Mouse (Mus musculus) right cerebral cortex, adult 2 months (tissue): Measurements from ENCODE around the gene Itga3.

Source experiments
- DNase-seq, 2 experiments: peaks; one replicate each; pipeline ENCODE4 v3.0.0; 2021 to 2022; ENCODE audit warnings: low spot score in 2 of 2

The Itga3 gene

DNA sequence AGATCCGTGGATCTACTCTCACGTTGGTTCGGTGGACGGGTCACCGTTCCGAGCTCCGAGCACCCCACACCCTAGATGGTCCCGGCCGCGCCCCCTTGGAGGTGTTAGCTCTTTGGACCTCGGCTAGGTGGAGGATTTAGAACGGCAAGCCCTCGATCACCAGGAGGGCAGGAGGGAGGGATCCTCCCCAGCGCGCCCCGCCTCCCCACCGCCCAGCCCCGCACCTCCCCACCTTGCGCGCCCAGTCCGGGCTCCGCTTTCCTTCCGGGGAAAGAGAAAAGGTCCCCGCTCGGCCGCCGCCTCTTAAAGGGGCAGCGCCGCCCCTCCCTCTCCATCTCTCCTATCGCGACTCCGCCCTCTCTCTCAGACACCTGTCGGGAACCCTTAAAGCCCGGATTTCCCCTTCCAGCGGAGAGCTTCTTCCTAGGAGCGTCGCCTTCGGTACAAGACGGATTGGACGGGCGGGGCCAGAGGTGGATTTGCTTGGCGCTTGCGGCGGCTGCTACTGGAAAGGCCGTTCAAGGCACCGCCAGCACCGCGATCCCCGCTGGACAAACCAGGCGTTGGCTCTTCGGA is at the start of gene Itga3:
Itga3 (minus strand) TSS at position 266 of the 576 bp plus-strand sequence.
- DNase-seq: peak; percentile 54 to 55

DNA sequence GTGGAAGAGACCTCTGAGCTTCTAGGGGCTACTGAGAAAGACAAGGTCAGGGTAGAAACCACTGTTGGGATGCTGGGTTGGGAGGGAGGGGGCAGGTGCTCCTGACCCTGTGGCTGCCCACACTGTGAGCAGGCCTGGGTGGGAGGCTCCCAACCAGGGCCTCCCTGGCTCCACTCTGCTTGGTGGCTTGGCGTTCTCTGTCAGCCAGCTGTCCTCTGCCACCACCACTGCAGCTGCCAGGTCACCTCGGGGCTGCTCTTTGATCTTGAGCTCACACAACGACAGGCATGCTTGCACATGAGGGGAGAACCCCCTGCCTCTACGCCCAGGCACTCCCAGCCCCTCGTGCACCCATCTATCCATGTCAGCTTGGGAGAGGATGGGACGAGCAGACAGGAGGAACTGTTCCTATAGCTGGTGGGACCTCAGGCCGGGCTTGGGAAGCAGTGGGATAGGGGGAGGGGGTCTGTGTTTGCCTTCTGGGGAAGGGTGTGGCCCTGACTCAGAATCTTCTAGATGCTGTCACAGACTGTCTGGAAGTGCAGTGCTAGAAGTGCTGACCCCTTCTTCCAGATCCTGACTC is 48.9 kb upstream of the Itga3 start:
- DNase-seq: no peak

DNA sequence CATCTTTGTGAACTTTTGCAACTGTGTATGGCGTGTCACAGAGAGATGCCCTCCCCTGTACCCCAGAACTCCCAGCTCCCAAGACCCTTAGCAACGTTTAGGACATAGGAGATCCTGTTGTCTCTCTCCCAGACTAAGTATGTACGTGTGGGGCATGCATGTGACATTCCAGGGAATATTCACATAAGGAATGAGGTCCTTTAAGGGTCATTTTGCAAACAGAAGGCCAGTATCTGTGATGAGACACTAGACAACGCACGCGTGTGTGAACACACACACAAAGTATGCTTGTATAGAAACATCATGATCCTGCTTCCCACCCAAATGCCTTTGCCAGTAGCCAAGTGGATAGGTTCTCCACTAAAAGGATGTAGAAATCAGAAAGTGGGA is 45.5 kb upstream of the Itga3 start:
- no peak for DNase-seq

DNA sequence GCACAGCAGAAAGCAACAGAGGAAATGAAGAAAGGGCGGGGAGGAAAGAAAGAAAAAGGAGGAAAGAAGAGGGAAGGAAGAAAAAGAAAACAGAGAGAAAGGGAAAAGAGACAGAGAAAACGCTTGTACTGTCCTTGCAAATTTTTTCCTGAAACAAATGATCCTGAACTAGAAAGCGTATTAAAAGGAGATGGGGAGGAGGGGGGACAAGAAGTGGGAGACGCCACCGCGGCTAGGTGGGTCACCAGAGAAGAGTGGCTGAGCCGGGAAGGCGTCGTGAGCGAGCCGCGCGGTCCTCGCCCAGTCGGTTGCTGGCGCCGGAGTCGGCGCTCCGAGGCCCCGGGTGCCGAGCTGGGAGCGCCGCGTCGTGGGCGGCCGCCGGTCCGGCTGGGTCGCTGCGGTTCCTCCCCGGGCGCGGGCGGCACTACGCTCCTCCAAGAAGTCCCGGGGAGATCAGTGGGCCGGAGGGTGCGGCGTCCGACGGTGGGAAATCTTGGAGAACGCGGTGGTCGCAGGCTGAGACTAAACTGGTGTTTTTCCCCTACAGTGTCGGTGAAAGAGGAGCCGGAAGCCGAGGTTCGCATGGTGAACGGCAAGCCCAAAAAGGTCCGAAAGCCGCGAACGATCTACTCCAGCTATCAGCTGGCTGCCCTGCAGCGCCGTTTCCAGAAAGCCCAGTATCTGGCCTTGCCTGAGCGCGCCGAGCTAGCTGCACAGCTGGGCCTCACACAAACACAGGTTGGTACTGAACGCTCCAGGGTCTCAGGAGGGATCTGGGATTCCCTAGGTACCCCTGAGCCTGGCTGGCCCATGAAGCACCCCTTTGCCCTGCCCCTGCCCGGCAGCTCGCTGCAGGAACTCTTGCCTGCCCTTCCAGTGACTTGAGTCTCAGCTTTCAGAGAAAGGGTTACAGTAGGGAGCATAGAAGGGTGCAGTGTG is 44.8 kb upstream of the Itga3 start:
- no peak for DNase-seq

DNA sequence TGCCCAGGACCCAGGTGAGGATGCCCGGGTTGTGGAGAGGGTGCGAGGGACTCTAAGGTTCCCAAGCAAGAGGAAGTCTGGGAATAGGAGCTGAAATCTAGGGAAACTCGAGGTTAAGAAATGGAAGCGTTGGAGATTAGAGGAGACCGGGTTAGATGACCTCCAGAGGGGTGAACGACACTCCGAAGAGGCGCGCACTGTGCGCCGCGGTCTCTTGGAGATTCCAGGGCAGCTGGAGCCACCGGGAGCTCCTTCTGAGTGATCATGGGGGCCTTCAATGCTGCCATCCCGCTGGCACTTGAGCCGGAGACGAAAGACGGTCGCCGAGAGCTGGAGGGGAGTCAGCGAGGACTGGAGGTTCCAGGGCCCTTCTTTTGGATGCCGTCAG is 44.0 kb upstream of the Itga3 start:
- DNase-seq: no peak

DNA sequence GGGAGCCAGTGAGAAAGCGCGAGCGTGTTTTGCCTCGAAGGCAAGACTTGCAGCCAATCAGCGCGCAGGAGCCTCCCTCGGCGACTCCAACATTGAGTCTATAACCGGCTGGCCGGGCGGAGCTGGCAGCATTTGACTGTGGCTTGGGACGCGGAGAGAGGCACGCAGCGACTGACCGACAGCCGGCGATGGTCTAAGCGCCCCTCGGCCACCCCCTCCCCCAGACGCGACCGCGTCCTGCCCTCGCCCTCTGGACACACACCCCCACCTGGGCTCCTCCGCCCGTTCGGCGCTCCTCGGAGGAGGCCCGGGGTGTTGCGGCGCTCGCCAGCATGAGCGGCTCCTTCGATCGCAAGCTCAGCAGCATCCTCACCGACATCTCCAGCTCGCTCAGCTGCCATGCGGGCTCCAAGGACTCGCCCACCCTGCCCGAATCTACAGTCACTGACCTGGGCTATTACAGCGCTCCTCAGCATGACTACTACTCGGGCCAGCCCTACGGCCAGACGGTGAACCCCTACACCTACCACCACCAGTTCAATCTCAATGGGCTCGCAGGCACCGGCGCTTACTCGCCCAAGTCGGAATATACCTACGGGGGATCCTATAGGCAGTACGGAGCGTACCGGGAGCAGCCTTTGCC is 43.5 kb upstream of the Itga3 start, which contains the start of gene Dlx3:
Dlx3 (plus strand) TSS at position 130 of the 643 bp plus-strand sequence.
- no peak for DNase-seq

DNA sequence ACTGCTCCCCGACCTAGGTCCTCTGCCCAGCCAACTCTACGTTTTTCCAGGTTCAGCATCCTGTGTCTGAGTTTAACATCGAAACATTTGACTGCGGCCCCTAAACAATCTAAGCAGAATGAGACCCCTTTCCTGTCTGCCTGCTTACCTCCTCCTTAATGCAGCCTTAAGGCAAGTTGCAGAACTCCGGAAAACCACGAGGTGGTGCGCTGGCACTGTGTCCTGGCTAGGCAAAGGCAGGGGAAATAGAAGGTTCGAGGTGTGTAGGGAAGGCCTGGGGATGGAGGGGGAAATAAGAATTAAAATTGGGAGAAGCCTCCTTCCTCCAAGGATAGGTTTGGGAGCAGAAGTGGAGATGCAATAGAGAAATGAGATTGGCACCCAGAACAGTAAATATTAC is 41.9 kb upstream of the Itga3 start:
- DNase-seq: peak; percentile 71 to 83

DNA sequence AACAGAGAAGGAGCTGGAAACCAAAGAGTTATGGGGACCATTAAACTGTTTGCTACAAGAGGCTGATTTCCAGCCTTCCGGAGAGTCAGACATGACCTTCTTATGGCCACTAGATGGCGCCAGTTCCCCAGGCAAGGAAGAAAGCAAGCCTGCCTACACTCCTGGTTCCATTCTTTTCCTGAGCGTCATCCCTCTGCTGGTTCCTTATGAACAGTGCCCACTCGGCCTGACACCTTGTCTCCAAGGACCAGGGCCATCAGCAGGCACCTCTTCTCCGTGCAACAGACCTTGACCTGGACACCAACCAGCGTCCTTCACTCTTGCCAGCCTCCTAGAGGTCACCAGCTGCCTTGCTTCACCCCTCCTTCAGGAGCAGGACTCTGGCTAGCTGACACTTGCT is 40.4 kb upstream of the Itga3 start:
- DNase-seq: peak; percentile 74 to 75

DNA sequence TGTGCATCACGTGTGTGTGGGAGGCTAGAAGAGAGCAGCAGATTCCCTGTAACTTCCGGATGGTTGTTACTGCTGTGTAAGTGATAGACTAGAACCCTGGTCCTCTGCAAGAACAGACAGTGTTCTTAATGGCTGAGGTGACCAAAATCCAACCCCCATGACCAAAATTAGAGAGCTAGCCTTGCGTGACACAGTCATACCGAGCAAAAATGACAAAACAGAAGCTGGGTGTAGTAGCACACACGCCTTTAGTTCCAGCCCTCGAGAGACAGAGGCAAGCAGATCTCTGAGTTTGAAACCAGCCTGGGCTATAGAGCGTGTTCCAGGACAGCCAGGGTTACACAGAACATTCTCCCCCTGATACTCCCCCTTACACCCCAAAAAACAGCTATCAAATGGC is 33.5 kb upstream of the Itga3 start:
- no peak for DNase-seq

DNA sequence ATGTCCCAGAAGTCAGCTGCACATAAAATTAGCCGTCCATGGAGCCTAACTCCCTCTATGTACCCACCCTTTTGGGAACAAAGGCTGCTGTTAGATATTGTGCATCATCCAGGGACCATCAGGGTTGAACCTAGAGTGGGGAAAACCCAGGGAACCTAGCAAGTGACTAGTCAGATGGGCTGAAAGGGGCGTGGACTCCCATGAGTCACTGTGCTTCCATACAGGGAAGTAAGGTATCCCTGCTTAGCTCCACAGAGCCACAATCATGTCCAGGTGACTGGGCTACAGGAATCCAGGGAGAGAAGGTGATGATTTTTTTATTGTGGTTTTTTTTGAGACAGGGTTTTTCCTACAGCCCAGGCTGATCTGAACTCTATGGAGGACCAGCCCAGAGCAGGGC is 32.4 kb upstream of the Itga3 start:
- no peak for DNase-seq

DNA sequence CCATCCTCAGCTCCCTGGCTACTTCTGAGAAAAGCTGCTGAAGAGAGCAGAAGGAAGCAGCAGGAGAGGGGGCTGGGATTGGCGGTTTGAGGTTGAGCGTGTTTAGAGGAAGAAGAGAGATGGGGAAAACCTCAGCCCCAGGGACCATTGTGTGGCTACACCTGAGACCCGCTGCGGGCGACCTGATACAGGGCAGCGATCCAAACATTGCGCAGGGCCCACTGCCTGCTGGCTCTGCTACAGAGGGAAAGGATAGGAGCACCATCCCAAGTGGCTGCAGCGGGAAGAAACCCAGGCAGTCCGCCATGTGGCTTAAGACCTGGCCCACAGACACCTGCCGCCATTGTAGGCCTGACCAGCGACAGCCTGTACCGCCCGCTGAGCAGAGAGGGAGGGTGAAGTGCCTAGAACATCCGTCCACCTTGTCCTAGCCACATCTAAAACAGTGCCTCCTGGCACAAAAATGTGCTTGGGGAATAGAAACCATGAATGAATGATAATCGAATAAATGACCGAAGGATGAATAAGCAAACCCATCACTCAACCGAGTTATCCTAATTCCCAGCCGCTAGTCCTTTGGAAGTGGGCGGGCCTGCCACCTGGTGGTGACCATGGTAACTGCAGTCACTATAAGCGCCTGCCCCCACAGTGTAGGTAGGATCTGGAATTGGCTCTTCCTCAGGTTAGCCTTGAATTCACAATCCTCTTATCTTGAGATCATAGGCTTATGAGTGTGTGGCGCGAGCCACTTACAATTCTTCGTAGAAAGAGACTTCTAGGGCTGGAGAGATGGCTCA is 30.0 kb upstream of the Itga3 start:
- DNase-seq: peak; percentile 80 to 83

DNA sequence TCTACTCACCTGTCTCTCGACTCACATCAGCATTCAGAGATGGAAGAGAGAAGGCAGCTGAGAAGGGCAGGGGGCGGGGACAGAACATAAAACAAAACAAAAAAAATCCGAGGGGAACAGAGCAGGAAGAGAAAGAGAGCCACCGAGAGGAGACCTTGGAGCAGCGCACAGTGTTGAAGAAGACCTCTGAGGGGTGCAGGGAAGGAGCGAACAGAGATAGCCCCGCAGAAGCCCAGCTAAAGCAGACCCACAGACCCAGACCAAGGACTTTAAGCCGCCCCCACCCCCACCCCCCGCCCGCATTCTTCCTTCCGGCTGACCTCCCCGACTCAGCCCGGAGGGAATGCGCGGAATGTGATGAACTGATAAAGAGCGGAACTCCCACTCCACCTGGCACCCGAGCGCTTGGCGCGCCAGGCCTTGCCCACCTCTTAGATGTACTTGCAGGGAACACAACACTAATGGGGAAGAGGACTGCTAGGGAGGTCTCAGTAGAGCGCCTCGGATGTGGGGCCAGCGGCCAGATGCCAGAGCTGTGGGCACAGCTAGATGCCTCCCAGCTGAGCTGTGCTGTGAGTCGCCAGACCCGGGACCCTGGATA is 28.8 kb upstream of the Itga3 start:
- no peak for DNase-seq

DNA sequence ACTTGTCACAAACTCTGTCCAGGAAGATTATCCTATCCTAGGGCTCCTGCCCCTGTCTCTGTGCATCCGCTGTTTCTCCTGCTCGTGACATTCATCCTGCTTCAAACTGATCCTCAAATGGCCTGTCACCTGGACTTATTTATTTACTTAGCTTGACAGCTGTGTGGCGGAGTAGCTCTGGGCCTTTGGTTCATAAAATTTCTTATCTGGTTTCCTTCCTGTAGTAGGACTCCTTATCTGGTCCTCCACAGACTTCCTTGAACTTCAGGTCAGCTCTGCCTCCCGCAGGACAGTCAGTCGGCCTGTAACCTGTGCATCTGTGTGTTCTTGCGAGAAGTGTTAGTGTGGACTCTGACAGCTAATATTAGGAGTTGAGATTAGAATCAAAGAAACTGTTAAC is 27.7 kb upstream of the Itga3 start:
- DNase-seq: no peak

DNA sequence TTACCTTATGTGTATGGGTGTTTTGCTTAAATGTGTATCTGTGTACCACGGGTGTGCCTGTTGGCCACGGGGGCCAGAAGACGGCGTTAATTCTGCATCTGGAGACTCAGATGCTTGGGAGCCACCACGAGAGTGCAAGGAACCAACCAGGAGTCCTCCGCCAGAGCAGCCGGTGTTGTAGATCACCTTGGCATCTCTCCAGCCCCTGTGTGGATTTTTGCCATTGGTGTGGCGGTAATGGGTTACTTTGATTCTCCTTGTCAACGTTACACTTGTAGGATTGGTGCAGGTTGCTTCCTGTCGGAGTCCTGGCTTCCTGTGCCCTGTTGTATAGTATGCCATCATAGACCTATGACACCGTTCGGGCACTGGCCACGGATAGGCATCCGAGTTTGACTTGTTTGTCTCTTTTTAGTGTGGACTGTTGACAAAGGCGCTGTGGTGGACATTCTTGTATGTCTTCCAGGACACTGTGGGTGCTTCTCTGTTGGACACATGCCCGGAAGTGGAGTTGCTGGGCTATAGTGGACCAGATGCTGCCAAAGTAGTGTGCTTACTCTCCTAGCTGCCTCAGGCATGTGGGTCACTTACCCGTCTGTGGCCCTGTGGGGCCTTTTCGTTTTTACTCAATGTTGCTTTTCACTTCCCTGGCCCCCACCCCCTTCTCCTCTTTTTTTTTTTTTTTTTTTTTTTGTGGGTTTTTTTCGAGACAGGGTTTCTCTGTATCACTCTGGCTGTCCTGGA is 25.7 kb upstream of the Itga3 start:
- DNase-seq: no peak

DNA sequence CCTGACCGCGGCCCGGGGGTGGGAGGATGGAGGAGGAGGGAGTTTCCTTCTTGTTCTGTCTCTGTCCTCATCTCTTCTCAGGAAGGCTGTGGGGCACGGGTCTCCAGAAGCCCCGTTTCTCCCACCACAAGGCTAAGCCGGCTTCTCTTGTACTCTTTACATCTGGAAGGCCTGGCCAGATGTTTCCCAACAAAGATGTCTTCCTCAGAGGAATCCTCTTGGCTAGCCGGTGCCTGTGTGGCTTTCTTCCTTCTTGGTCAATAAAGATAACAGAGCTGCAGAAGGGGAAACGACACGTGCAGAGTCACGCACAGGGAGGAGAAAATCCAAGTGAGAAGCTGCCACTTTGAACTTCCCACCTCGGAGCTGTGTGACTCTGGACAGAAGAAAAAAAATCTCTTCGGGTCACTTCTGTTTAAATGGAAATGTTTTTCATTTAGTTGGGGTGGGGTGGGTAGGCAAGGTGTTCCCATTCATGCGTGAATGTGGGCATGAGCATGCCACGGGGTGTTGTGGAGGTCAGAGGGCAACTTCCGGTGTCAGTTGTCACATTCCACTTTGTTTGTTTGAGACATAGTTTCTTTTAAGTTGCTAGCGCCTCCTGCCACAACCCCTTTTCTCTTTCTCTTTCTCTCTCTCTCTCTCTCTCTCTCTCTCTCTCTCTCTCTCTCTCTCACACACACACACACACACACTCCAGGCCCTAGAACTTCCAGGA is 24.6 kb upstream of the Itga3 start:
- DNase-seq: no peak

DNA sequence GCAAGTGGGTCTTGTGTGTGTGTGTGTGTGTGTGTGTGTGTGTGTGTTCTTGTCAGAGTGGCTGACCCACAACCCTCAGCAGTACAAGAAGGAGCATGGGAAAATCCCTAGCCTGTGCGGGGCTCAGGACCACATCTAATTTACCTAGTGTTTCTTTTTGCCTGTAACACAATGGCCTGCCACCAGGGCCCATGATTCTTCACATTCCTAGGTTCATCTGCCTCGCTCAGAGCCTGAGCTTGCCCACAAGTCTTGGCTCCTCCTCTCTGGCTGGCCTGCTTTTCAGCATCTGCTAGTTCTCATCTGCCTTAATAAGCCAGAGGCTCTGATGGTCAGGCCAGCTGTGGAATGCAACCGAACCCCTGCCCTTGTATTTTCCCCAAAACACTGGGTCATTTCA is 23.8 kb upstream of the Itga3 start:
- DNase-seq: no peak

DNA sequence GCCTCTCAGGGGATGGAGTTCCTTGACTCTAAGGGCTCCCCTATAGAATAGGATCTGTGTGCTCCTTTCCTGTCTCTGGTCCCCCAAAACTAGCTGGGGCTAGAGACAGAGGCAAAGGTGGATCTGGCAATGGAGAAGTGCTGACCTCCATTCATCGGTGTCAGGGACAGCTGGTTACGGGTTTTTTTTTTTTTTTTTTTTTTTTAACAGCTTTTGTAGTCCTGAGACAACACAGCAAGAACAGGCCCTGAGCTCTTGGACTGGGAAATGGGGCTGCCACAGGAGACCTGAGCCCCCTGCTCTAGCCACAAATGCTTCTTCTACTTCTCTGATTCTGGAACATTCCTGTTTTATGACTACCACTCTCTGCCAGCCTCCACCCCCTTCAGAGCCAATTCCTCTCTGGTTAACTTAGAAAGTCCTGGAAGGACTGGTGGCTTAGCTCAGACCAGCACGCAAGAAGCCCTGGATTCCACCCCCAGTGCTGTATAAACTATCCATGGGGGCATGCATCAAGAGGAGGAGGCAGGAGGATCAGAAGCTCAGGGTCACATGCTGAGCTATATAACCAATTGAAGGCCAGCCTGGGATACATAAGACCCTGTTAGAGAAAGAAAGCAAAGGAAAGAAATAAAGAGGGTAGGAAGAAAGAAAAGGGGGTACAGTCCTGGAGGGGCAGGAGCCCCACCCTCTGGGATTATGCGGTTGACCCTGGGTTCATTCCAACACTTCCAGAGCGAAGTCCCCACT is 21.9 kb upstream of the Itga3 start:
- DNase-seq: no peak

DNA sequence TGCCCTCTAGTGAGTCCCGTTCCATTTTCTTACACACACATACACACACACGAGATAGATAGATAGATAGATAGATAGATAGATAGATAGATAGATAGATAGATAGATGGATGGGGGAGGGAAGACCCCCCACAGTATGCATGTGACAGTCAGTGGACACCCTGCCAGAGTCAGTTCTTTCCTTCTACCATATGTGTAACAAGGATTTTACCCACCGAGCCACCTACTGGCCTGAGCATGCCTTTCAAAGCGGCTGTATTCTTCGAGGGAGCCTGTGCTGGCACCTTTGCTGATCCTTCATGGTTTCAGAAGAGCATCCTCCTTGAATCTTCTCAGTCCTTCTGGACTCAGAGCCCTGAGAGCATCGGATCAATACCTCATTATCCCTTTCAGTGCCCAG is 21.3 kb upstream of the Itga3 start:
- DNase-seq: no peak
